8 mouse cellular contexts compared by ENCODE assay signal in genomic region chr17:64558994-64559540, GRCm38 (mm10). TPM values are rescaled to one million over a fixed set of nuclear protein-coding genes. Genes with fewer than 3 reads are reported as not detected.
A peak's percentile ranks its signal among the peaks of the same experiment; 100 is the strongest.
DNase-seq lines count a peak whose midpoint lies in the region; ATAC-seq and TF ChIP-seq lines count a peak whose summit lies in the region.

No protein-coding gene starts in this region.

- H3K9me3 ChIP-seq in kidney, embryonic 16.5 days (ENCODE audit: low read length) = no peaks in the 10 kb centered on the region
- no peaks in the 10 kb centered on the region for H3K9me3 ChIP-seq in hindbrain, embryonic 15.5 days

- TF ChIP-seq POLR2A in brain, embryonic 14.5 days (IDR thresholded peaks at IDR 0.05; ENCODE audit: borderline replicate concordance, extremely low read depth, insufficient read depth, insufficient read length, poor library complexity, severe bottlenecking) = no peak

- WGBS in kidney, embryonic 16.5 days = 1% methylated on average over 4 of the region's 4 CpGs
- WGBS in hindbrain, embryonic 15.5 days = 6% methylated on average over 4 of the region's 4 CpGs

- no peaks in the 10 kb centered on the region for H3K27me3 ChIP-seq in kidney, embryonic 16.5 days (ENCODE audit: insufficient read depth, low read length)
- H3K27me3 ChIP-seq in hindbrain, embryonic 15.5 days = no peaks in the 10 kb centered on the region

- peaks cover 6% of the 10 kb centered on the region; the same call in 1 of the 2 replicates for H3K4me1 ChIP-seq in kidney, embryonic 16.5 days (ENCODE audit: insufficient read depth, low read length)
- H3K4me1 ChIP-seq in hindbrain, embryonic 15.5 days (replicated peaks) = peaks cover 4% of the 10 kb centered on the region; the same call in 1 of the 2 replicates

- H3K4me2 ChIP-seq in kidney, embryonic 16.5 days (replicated peaks; ENCODE audit: low read depth, low read length) = peak overlapping the region; percentile 10; the same call in 1 of the 2 replicates
- peak overlapping the region; percentile 9; the same call in 1 of the 2 replicates for H3K4me2 ChIP-seq in hindbrain, embryonic 15.5 days

- no peak overlapping the region for H3K4me3 ChIP-seq in kidney, embryonic 16.5 days (ENCODE audit: low read length)
- H3K4me3 ChIP-seq in hindbrain, embryonic 15.5 days = no peak overlapping the region
- H3K4me3 ChIP-seq in gastrocnemius, adult 2 months = no peak overlapping the region

- no peak for DNase-seq in kidney, adult 9 months
- peak; percentile 72 for DNase-seq in brain, embryonic 14.5 days (ENCODE audit: low read depth)
- DNase-seq in adrenal gland, adult (ENCODE audit: inconsistent age in 2 of 2, low spot score in 1 of 2) = no peak
- no peak for DNase-seq in gastrocnemius, adult 2 months
- DNase-seq in frontal cortex, postnatal 36 days (ENCODE audit: low spot score in 2 of 2) = no peak

- H3K9ac ChIP-seq in kidney, embryonic 16.5 days (replicated peaks; ENCODE audit: low read length) = no peak overlapping the region
- H3K9ac ChIP-seq in hindbrain, embryonic 15.5 days = no peak overlapping the region

- intact Hi-C loops in gastrocnemius, adult 2 months (cut with DNase I) = no loop called here

- H3K36me3 ChIP-seq in kidney, embryonic 16.5 days (ENCODE audit: insufficient read depth, low read length) = no peaks in the 10 kb centered on the region
- H3K36me3 ChIP-seq in hindbrain, embryonic 15.5 days = no peaks in the 10 kb centered on the region

- peak; percentile 87 for ATAC-seq in kidney, embryonic 16.5 days (ENCODE audit: low FRiP score, low TSS enrichment)
- no peak; the same call in 1 of the 2 replicates for ATAC-seq in hindbrain, embryonic 15.5 days (ENCODE audit: low FRiP score, low read depth)
- ATAC-seq in monocyte, adult 5-6 weeks (replicated peaks; ENCODE audit: insufficient number of reproducible peaks, low FRiP score, low TSS enrichment, poor library complexity, severe bottlenecking) = 0 out of 2 replicates have a peak, but pooled peaks have one; percentile 13

- 0 out of 2 replicates have a peak overlapping the region, but pooled peaks have one; percentile 2 for H3K27ac ChIP-seq in kidney, embryonic 16.5 days (ENCODE audit: low read length)
- no peak overlapping the region for H3K27ac ChIP-seq in hindbrain, embryonic 15.5 days (replicated peaks)
- no peak overlapping the region for H3K27ac ChIP-seq in gastrocnemius, adult 2 months

- no peak for TF ChIP-seq CTCF in brain, embryonic 14.5 days (IDR thresholded peaks at IDR 0.05; ENCODE audit: borderline replicate concordance, extremely low read depth, insufficient read depth, insufficient read length)
- TF ChIP-seq CTCF in gastrocnemius, adult 2 months (IDR thresholded peaks at IDR 0.05) = no peak

RNA-seq across cellular contexts. Expression of gene Man2a1, which starts 41.5 kb away (rescaled TPM):
- 7.3 and 9.1 TPM in 2 replicates for polyA plus RNA-seq in kidney, embryonic 16.5 days (2015; fragmentation: Nextera tagmentation; extraction: Ambion mirVana)
- 8.6 and 16.6 TPM in 2 replicates for polyA plus RNA-seq in brain, embryonic 14.5 days (2012; rRNA removed)
- 4.6 and 5.9 TPM in 2 replicates for polyA plus RNA-seq in hindbrain, embryonic 15.5 days (2015; fragmentation: Nextera tagmentation; extraction: Ambion mirVana)
- total RNA-seq in monocyte, adult 5-6 weeks (2017) = 42.0 to 56.6 TPM (median 56.4 TPM) in 3 replicates
- 1 to 10 TPM; 9.0 to 9.8 TPM for total RNA-seq in gastrocnemius, adult 2 months (2021)
